Mouse (Mus musculus) cerebellum, adult 11-12 months (tissue): Measurements from ENCODE around the gene Aven.

Experiments used
- DNase-seq: peaks from one replicate; pipeline ENCODE4 v3.0.0; 2022

The Aven gene

GRCm38 (mm10) chr2:112565060-112565459 lies 72.3 kb downstream of the Aven start:
- no peak for DNase-seq

DNA sequence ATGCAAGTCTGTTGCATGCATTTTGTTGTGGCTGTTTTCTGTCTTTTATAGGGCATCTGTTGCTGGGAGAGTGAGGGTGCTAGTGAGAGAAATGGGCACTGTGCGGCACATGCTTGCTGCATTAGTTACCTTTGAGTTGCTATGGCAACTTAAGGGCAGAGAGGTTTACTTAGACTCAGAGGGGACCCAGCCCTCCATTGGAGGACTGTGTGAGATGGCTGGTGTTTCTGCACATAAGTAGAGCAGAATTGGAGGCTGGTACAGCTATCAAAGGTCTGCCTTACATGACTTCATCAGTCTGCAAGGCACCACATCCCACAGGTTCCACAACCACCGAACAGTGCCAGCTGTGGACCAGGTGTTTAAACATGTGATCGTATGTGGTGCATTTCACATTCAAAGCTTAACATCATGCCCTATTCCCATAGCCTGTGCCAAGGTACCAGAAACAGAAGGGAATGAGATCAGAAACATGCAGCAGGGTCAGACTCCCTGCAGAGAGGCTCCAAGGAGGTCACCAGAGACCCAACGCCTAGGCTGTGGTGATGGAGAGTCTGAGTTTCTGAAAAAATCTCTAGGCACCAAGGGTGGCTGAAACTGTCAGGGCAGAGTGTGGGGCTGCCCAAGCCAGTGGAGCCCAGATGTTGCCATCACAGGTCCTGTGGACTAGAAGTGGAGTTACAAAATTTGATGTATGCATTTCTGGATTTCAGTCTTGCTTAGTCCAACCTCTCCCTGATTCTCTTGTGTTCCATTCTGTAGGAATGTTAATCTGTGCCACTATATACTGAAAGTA lies 73.7 kb downstream of the Aven start:
- no peak for DNase-seq

- no peak for DNase-seq
Observed at GRCm38 (mm10) chr2:112567786-112568185, 75.0 kb downstream of the Aven start.

DNA sequence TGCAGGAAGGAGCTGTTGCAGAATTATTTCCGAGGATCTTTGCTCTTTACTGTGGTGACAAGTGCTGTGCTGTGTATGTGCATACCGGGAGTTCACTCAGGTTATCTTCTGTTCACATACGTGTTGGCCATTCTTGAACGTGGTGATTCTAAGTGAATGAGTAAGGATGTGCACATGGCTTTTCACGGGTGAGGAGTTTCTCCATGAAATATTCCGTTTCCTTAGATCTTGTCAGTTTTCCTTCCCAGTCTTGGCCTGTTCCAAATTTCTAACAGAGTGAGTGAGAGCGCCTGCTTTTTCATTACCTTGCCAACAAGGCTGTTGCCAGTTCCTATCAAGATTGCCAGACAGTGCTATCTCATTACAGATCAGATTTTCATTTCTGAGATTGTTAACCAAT lies 98.2 kb downstream of the Aven start:
- no peak for DNase-seq

DNA sequence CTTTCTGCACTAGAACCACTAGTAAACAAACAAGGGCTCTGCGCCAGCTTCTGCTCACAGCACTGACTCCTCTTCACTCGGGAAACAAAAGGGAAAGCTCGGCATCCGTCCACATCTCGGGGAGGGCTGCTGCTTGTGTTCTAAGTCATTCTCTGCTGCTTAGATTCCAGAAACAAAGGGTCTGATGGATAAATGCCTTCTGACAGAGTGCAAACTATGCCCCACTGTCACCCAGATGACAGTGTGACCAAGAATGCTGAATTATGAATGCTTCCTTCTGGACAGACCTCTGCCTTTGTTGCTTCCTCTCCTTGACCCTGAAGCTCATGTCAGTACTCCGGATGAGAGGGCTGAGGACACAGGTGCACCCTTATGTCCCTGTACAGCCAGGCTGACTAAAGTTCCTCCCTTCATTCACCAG lies 98.7 kb downstream of the Aven start:
- peak; percentile 75 for DNase-seq

GRCm38 (mm10) chr2:112593322-112593721 lies 100.6 kb downstream of the Aven start:
- DNase-seq, result no peak

GRCm38 (mm10) chr2:112593781-112594180 lies 101.0 kb downstream of the Aven start:
- DNase-seq, result no peak

DNA sequence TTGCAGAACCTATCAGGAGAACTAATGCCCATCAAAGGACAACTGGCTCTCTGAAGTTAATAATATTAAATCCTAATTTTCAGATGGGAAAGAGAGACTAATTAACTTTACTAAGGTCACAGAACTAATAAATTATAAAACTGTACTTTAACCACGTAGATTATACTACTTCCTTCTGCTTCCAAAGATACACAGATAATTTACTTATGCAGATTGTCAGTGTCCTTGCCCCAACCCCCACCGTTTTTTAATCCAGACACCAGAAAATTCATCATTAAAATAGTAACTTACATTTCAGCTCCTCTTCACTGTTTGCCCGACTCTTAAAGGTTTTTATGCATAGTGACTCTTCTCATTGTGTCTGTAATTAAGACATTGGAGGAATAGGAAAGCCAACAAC lies 103.0 kb downstream of the Aven start:
- no peak for DNase-seq

GRCm38 (mm10) chr2:112596415-112596814 lies 103.7 kb downstream of the Aven start:
- DNase-seq, result no peak

GRCm38 (mm10) chr2:112597064-112597463 lies 104.3 kb downstream of the Aven start:
- no peak for DNase-seq

DNA sequence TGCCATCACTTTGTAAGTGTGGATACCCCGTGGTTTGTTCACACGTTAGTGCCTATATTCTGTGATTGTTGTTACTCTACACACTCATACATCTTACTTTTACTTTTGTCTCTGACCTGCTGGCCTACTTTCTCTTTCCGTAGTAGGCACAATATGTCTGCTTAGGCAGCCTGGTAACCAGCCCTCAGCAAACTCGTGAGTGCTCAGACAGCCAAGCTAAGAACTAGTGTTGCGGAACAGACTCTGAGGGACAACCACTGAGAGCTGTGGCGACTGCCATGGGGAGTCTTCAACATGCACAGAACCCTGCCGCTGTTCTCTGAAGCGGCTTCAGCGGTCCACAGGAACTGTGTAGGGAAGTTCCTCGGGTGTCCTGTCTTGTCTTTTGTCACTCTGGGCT lies 107.5 kb downstream of the Aven start:
- no peak for DNase-seq

GRCm38 (mm10) chr2:112602487-112602886 lies 109.7 kb downstream of the Aven start:
- DNase-seq, result no peak

DNA sequence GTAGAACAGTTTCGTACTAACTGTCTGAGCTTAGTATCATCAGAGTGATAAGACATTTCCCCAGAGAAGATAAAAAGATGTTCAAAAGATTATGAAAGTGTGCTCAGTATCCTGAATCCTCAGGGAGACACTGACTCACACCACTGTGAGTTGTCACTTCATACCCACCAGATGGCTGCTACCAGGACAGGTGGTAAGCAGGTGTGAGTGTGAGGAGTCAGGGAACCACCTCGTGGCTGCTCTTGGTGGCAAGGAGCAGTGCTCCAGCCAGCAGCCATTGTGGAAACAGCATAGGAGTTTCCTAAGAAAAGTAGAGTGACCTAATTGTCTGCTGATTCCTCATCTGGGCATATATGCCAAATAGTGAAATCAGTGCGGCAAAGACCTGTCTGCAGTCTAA lies 113.8 kb downstream of the Aven start:
- no peak for DNase-seq

DNA sequence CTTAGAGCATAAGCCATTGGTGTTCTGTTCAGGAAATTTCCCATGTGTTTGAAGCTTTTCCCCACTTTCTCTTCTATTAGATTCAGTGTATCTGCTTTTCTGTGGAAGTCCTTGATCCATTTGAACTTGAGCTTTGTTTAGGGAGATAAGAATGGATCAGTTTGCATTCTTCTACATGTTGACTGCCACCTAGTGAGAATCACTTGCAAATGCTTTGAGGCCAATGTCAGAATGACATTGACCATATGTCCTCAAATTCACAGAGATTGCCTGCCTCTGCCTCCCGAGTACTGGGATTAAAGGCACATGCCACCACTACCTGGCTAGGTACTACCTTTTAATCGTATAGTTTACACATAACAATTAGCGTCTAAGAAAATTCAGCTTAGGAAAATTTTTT lies 119.9 kb downstream of the Aven start:
- no peak for DNase-seq

- DNase-seq, result no peak
Observed at GRCm38 (mm10) chr2:112614375-112614774, 121.6 kb downstream of the Aven start.

DNA sequence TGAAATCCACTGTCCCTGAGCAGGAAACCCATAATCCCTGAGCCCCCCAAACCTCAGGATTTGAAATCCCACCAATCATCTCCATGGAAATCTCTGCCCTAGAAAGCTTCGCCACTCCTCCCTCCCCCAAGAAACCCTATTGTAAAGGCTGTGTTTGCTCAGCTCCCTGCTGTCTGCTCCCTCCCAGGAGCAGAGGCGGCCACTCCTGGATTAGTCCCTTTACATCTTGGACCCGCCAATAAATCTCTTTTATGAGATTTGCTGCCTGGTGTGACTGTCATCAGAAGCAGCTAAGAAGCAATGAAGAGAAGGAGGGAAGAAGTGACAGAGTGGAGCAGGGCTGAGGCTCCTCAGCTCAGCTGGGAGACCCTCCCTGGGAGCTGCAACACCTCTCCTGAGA lies 124.4 kb downstream of the Aven start:
- DNase-seq, result no peak

DNA sequence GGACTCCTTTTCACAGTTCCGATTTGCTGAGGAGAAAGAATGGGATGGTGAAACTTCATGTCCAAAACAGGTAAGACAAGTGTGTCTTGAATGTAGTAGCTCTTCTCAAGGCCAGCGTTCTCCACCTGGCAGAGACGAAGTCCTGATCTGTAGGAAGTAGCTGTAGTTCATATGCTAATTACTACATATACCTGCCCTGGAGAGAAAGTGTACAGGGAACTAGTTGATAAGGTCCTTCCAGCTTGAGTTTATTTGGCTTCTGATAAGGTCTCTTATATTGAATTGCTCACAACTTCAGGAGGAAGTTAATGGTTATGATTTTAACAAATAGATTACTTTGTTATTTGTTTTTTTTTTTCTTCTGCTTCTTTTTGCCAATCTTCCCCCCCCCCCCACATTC lies 132.4 kb downstream of the Aven start:
- no peak for DNase-seq

DNA sequence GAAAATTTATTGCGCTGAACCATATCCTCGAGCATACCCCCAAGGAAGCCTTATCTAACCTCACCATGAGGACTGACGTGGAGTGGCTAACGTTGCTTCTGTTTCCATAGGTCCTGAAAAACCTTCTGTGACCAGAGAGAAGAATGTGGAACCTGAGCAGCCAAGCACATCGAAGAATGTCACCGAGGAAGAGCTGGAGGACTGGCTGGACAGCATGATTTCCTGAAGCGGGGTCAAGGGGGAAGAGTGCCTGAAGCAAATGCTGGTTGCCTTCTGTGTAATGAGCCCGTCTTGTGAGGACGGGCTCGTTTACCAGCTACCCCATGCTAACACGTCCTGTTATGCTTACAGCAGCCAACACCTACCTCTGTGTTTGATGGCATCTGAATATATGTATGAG lies 137.9 kb downstream of the Aven start:
- no peak for DNase-seq

DNA sequence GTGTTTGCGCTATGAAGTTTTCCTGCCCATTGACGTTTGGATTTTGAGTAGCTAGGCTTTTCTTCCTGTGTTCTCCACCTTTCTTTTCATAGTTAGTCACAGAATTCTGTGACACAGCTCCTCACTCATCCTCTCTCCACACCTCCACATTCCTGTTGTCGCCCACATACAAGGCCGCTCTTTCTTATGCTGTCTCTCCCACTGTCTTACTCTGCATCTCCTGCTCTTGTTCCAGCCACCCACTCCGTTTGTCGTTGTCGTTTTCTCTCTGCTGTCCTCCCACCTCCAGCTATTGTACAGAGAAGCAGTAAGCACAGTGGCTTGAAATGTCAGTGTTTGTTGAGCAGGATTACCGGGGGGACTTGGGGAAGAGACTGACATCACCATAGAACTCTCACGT lies 139.8 kb downstream of the Aven start:
- no peak for DNase-seq

- DNase-seq, result peak; percentile 83
Observed at GRCm38 (mm10) chr2:112637206-112637605, 144.4 kb downstream of the Aven start.

GRCm38 (mm10) chr2:112653836-112654235 lies 161.1 kb downstream of the Aven start:
- DNase-seq, result no peak

DNA sequence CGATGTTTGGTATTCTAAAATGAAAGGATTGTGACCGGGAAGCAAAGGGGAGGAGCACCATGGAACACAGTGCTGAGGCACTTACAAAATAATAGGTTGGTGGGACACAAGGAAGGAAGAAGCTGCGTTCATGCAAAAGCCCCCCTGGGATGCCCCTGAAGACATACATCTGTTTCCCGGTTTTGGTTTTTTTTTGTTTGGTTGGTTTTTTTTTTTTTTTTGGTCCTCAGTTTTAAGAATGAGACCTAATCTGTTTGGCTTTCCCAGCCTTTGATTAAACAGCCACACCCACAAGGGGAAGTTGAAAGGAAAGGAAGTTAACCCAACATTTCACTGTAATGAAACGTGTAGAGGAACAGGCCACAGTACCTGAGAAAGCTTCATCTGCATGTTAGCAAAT lies 163.4 kb downstream of the Aven start:
- no peak for DNase-seq

- no peak for DNase-seq
Observed at GRCm38 (mm10) chr2:112669461-112669860, 176.7 kb downstream of the Aven start.

GRCm38 (mm10) chr2:112676175-112676574 lies 183.4 kb downstream of the Aven start:
- no peak for DNase-seq

DNA sequence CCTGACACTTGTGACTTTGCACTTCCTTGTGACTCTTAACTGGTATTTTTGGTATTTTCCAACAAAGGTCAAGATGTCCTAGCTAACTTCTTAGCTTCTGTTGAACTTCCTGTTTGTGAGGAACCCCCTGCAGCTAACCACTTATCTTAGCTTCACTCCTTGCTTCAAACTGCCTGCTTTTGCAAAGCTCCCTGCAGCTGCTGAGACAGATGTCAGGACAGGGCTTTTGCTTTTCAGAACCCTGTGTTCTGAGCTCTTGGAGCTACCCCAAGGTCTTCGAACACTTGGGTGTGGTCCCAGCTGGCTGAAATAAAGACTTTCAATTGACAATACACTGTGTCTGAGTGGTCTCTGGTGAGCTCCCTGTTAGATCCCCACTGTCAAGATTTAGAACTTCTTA lies 184.0 kb downstream of the Aven start:
- DNase-seq, result no peak
